Mouse (Mus musculus): ENCODE data around the gene Ube2q2.

DNA sequence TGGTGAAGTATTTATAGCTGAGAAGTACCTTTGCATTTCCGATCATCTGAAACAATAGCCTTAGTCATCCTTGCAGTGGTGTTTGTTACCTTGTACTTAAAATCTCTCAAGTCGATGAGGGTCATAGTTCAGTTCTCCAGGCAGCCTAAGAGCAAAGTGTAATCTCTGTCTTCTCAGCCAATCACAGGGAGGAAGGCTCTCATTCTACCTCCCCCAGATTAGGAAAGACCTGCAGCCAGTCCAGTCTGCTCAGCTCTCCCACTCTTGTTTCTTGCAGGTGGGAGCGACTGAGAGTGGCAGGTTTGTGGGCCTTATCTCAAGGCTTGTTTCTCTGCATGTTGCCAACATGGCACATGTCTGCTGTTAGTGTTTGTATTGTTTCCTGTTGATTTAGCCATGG, 66.4 kb downstream of the Ube2q2 start:
- no peak for TF ChIP-seq POLR2A (IDR thresholded peaks at IDR 0.05; ENCODE audit: low read depth, low read length)
- TF ChIP-seq CTCF (IDR thresholded peaks at IDR 0.05; ENCODE audit: extremely low read depth, insufficient read length, insufficient replicate concordance, low read depth, low read length): no peak
